Mouse (Mus musculus): Measurements from ENCODE around the gene Snx9. TPM values are rescaled to one million over a fixed set of nuclear protein-coding genes. Genes with fewer than 3 reads are reported as not detected.

The Snx9 gene
- polyA plus RNA-seq, 1 experiment from 2014 or later = 6.1 TPM

DNA sequence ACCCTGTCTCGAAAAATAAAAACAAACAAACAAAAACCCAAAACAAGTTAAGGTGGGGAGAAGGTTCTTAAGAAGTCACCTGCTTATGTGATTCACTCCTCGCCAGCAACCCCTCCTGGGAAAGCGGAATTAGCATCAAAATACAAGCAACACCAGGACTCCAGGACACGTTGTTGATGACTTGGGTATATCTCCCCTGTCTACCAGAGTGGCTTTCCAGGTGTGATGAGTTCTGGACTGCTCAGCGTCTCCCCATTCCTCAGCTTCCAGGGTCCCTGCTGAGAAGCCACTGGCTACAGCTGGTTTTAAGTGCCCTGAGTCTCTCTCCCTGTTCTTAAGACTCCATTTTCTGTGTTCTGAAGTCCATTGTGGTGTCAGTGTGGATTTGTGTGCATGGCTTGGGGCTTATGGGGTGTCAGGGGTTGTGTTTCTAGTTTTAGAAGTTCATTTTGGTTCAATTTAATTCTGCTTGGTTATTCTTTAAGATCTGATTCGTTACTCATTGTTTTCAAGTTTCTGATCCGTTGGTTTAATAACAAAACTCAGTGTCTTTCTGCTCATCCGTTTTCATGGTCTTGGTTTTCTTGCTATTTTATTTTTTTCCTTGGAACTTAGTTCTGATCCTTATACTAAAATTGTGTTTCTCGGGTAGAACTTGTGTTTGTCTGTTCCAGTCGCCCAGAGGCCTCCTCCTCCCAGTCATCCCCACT, 7.7 kb downstream of the Snx9 start:
- H3K27me3 ChIP-seq (replicated peaks; ENCODE audit: control insufficient read depth, insufficient read depth, low read length) = no peaks in the 10 kb centered on the region
- ATAC-seq = no peak
- H3K4me2 ChIP-seq (ENCODE audit: low read length) = peak overlapping the region; percentile 51
- peak overlapping the region; percentile 20 for H3K4me3 ChIP-seq (ENCODE audit: low read length)
- peaks cover 6% of the 10 kb centered on the region; the same call in 1 of the 2 replicates for H3K4me1 ChIP-seq (ENCODE audit: control insufficient read depth, insufficient read depth, low read depth, low read length)
- no peaks in the 10 kb centered on the region for H3K9me3 ChIP-seq (ENCODE audit: control insufficient read depth, low read length)
- peak overlapping the region; percentile 50 for H3K9ac ChIP-seq (ENCODE audit: low read depth, low read length)
- H3K27ac ChIP-seq (ENCODE audit: low read depth, low read length) = peak overlapping the region; percentile 3; the same call in 1 of the 2 replicates
- no peaks in the 10 kb centered on the region for H3K36me3 ChIP-seq (ENCODE audit: control insufficient read depth, insufficient read depth, low read length)
- 69% methylated on average over 10 of the region's 10 CpGs for WGBS

DNA sequence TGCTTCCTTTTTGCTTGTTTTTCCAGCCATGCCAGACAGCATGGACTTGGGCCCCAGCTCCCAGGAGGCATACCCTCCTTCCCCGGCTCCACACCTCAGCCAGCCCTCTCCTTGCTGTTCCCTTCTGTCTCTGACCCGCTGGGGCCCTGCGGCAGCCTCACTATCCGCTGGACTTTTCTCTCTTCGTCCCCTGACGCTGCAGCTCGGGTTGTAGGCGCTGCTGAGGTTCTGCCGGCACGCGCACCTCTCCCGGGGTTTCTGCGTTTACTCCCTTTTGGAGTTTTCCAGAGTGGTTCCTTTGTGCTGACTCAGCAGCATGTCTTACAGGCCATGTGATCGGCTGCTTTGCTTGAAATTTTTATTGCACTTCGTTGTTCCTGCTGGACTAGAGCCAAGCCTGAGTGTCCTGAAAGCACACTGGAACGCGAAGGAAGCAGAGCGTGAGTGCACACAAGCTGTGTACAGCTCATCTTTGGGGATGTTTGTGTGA, 8.3 kb downstream of the Snx9 start:
- peak overlapping the region; percentile 20 for H3K4me3 ChIP-seq (ENCODE audit: low read length)
- WGBS = 11% methylated on average over 18 of the region's 18 CpGs
- no peaks in the 10 kb centered on the region for H3K36me3 ChIP-seq (ENCODE audit: control insufficient read depth, insufficient read depth, low read length)
- H3K27ac ChIP-seq (ENCODE audit: low read depth, low read length) = peak overlapping the region; percentile 3
- H3K4me1 ChIP-seq (ENCODE audit: control insufficient read depth, insufficient read depth, low read depth, low read length) = peaks cover 6% of the 10 kb centered on the region; the same call in 1 of the 2 replicates
- H3K9me3 ChIP-seq (ENCODE audit: control insufficient read depth, low read length) = no peaks in the 10 kb centered on the region
- H3K4me2 ChIP-seq (ENCODE audit: low read length) = peak overlapping the region; percentile 51
- no peaks in the 10 kb centered on the region for H3K27me3 ChIP-seq (replicated peaks; ENCODE audit: control insufficient read depth, insufficient read depth, low read length)
- H3K9ac ChIP-seq (ENCODE audit: low read depth, low read length) = peak overlapping the region; percentile 50
- 0 out of 2 replicates have a peak, but pooled peaks have one; percentile 37 for ATAC-seq

DNA sequence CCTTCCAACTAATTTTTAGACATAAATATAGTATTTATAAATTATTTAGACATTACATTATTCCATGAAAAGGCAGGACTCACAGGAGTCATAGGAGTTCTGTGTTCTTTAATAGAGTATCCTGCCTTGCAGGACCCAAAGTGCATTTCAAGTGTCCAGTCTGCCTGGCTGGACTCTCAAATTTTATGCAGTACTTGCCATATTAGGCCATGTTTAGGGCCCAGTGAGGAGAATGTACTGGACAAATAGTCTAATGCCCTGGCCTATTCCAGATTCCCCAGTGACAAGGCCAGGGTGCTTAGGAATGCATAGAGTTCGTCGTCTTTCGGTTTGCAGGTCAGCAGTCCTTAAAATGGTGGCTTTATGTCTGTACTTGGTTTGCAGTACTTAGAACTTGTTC, 8.9 kb downstream of the Snx9 start:
- Histone ChIP-seq H3K36me3 (ENCODE audit: control insufficient read depth, insufficient read depth, low read length) (no peaks in the 10 kb centered on the region), H3K9ac (ENCODE audit: low read depth, low read length) (no peak overlapping the region), H3K27me3 (replicated peaks; ENCODE audit: control insufficient read depth, insufficient read depth, low read length) (no peaks in the 10 kb centered on the region), H3K9me3 (ENCODE audit: control insufficient read depth, low read length) (no peaks in the 10 kb centered on the region), H3K4me3 (ENCODE audit: low read length) (no peak overlapping the region), H3K27ac (ENCODE audit: low read depth, low read length) (no peak overlapping the region), H3K4me1 (ENCODE audit: control insufficient read depth, insufficient read depth, low read depth, low read length) (peaks cover 6% of the 10 kb centered on the region; the same call in 1 of the 2 replicates), H3K4me2 (ENCODE audit: low read length) (peak overlapping the region; percentile 51; the same call in 1 of the 2 replicates)
- 94% methylated on average over 3 of the region's 3 CpGs for WGBS
- no peak for ATAC-seq

DNA sequence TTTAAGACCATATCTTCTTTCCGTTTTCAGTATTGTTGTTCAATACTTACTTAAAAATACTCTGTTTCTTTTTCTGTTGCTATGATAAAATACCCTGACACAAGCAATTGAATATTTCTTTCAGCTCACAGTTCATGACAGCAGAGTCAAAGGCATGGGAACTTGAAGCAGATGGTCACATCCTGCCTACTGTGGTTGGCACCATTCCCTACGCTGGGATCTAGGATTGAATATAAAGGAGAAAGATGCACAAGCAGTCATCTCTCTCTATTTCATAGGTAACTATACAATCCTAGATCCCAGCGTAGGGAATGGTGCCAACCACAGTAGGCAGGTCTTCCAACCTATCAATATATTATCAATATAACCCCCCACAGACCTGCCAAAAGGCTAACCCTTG, 9.3 kb downstream of the Snx9 start:
- Histone ChIP-seq H3K9me3 (ENCODE audit: control insufficient read depth, low read length) (no peaks in the 10 kb centered on the region), H3K4me1 (ENCODE audit: control insufficient read depth, insufficient read depth, low read depth, low read length) (peaks cover 6% of the 10 kb centered on the region; the same call in 1 of the 2 replicates), H3K27me3 (replicated peaks; ENCODE audit: control insufficient read depth, insufficient read depth, low read length) (no peaks in the 10 kb centered on the region), H3K36me3 (ENCODE audit: control insufficient read depth, insufficient read depth, low read length) (no peaks in the 10 kb centered on the region), H3K9ac (ENCODE audit: low read depth, low read length) (no peak overlapping the region), H3K4me2 (ENCODE audit: low read length) (no peak overlapping the region), H3K4me3 (ENCODE audit: low read length) (no peak overlapping the region), H3K27ac (ENCODE audit: low read depth, low read length) (no peak overlapping the region)
- WGBS = 96% methylated on average over 3 of the region's 3 CpGs
- no peak for ATAC-seq

DNA sequence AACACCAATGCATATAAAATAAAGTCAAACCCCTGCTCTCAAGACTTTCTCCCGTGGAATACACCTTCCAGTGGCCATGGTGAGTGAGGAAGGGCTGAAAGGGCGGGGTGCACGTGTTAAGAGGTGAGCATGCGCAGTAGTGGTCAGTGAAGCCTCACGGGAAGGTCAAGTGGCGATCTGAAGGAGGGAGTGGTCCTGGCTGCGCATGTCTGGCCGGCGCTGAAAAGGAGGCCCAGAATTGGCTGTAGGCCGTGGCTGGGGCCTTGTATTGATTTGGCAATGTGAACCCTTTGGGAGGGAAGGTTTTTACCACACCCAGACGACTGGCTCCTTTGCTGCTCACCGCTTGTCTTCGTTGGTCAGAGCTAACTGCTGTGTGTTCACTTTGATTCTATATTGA, 12.8 kb downstream of the Snx9 start:
- WGBS = 97% methylated on average over 13 of the region's 13 CpGs
- Histone ChIP-seq H3K9me3 (ENCODE audit: control insufficient read depth, low read length) (no peaks in the 10 kb centered on the region), H3K27me3 (replicated peaks; ENCODE audit: control insufficient read depth, insufficient read depth, low read length) (no peaks in the 10 kb centered on the region), H3K27ac (ENCODE audit: low read depth, low read length) (no peak overlapping the region), H3K4me3 (ENCODE audit: low read length) (no peak overlapping the region), H3K4me2 (ENCODE audit: low read length) (no peak overlapping the region), H3K4me1 (ENCODE audit: control insufficient read depth, insufficient read depth, low read depth, low read length) (peaks cover 6% of the 10 kb centered on the region), H3K9ac (ENCODE audit: low read depth, low read length) (no peak overlapping the region), H3K36me3 (ENCODE audit: control insufficient read depth, insufficient read depth, low read length) (no peaks in the 10 kb centered on the region)
- ATAC-seq = no peak

DNA sequence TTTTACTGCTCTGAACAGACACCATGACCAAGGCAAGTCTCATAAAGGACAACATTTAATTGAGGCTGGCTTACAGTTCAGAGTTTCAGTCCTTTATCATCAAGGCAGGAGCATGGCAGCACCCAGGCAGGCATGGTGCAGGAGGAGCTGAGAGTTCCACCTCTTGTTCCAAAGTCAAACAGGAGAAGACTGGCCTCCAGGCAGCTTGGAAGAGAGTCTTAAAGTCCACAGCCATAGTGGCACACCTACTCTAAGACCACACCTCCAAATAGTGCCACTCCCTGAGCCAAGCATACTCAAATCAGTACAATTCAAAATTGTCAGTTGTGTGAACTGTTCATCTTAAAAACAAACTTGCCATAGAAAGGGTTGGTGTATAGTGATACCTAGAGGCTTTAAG, 14.4 kb downstream of the Snx9 start:
- H3K9ac ChIP-seq (ENCODE audit: low read depth, low read length) = no peak overlapping the region
- no peaks in the 10 kb centered on the region for H3K27me3 ChIP-seq (replicated peaks; ENCODE audit: control insufficient read depth, insufficient read depth, low read length)
- H3K9me3 ChIP-seq (ENCODE audit: control insufficient read depth, low read length) = no peaks in the 10 kb centered on the region
- no peak overlapping the region for H3K4me3 ChIP-seq (ENCODE audit: low read length)
- H3K27ac ChIP-seq (ENCODE audit: low read depth, low read length) = no peak overlapping the region
- no peaks in the 10 kb centered on the region; the same call in 1 of the 2 replicates for H3K4me1 ChIP-seq (ENCODE audit: control insufficient read depth, insufficient read depth, low read depth, low read length)
- ATAC-seq = no peak
- no peak overlapping the region for H3K4me2 ChIP-seq (ENCODE audit: low read length)
- H3K36me3 ChIP-seq (ENCODE audit: control insufficient read depth, insufficient read depth, low read length) = no peaks in the 10 kb centered on the region

DNA sequence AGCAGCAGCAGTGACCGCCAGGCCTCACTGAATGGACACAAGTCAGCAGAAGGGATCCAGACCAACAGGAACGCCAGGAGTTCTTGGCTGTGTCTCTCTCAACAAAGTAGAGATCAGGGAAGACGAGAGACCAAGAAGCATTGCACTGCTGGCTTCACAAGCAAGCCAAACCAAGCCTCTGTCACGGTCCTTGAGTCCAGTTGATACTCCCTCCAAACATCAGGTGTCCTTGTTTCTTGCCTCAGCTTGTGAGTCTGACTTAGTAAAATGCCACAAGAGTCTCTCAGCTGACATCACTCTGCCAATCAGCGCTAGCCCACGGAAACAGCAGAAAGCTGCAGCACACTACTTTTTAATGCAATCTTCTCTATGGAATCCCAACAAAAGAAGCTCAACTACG, 15.3 kb downstream of the Snx9 start:
- H3K27ac ChIP-seq (ENCODE audit: low read depth, low read length) = no peak overlapping the region
- H3K4me2 ChIP-seq (ENCODE audit: low read length) = no peak overlapping the region
- H3K4me1 ChIP-seq (ENCODE audit: control insufficient read depth, insufficient read depth, low read depth, low read length) = no peaks in the 10 kb centered on the region; the same call in 1 of the 2 replicates
- H3K9me3 ChIP-seq (ENCODE audit: control insufficient read depth, low read length) = no peaks in the 10 kb centered on the region
- ATAC-seq = no peak
- H3K4me3 ChIP-seq (ENCODE audit: low read length) = no peak overlapping the region
- H3K9ac ChIP-seq (ENCODE audit: low read depth, low read length) = no peak overlapping the region
- H3K27me3 ChIP-seq (replicated peaks; ENCODE audit: control insufficient read depth, insufficient read depth, low read length) = no peaks in the 10 kb centered on the region
- WGBS = 93% methylated on average over 7 of the region's 7 CpGs
- H3K36me3 ChIP-seq (ENCODE audit: control insufficient read depth, insufficient read depth, low read length) = no peaks in the 10 kb centered on the region

DNA sequence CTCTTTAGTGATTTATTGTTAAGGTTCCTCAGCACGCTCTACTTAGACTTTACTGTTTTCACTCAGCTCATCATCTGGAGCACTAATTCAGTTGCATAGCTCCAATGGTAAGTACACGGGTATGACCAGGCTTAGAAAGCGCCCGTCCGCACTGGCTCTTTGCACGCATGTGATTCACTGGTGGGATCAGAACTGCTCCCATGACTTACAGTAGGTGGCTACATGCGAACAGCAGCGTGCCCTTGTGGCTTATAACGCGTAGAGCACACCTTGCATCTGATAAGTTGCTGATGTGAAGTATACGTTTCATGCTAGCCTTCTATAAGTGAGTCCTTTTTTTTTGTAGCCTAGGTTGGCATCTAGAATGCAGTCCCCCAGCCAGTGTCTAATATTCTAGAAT, 16.1 kb downstream of the Snx9 start:
- WGBS = 97% methylated on average over 11 of the region's 11 CpGs
- ATAC-seq = no peak
- Histone ChIP-seq H3K36me3 (ENCODE audit: control insufficient read depth, insufficient read depth, low read length) (no peaks in the 10 kb centered on the region), H3K27ac (ENCODE audit: low read depth, low read length) (no peak overlapping the region), H3K4me2 (ENCODE audit: low read length) (no peak overlapping the region), H3K9me3 (ENCODE audit: control insufficient read depth, low read length) (no peaks in the 10 kb centered on the region), H3K27me3 (replicated peaks; ENCODE audit: control insufficient read depth, insufficient read depth, low read length) (no peaks in the 10 kb centered on the region), H3K4me3 (ENCODE audit: low read length) (no peak overlapping the region), H3K4me1 (ENCODE audit: control insufficient read depth, insufficient read depth, low read depth, low read length) (peaks cover 2% of the 10 kb centered on the region), H3K9ac (ENCODE audit: low read depth, low read length) (no peak overlapping the region)

DNA sequence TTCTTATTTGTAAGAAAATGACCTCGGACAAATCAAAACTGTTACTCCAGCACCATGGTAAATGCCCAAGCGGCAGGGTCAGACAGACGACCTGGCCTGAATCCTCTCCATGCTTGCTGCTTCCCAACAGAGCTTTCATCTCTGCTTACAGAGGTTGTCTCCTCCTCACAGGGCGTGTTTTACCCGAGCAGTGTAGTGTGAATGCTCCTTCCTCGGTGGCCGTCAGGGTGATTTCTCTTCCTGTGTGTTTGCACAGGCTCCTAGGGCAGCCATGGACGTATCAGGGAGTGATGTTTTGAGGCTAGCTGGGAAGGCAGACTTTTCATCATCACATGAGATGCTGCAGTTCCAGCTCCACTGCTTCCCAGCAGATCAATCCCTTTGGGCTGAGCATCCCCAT, 17.1 kb downstream of the Snx9 start:
- WGBS = 60% methylated on average over 8 of the region's 8 CpGs
- Histone ChIP-seq H3K27ac (ENCODE audit: low read depth, low read length) (no peak overlapping the region), H3K36me3 (ENCODE audit: control insufficient read depth, insufficient read depth, low read length) (no peaks in the 10 kb centered on the region), H3K4me2 (ENCODE audit: low read length) (no peak overlapping the region), H3K4me1 (ENCODE audit: control insufficient read depth, insufficient read depth, low read depth, low read length) (peaks cover 4% of the 10 kb centered on the region), H3K9ac (ENCODE audit: low read depth, low read length) (no peak overlapping the region), H3K27me3 (replicated peaks; ENCODE audit: control insufficient read depth, insufficient read depth, low read length) (no peaks in the 10 kb centered on the region), H3K9me3 (ENCODE audit: control insufficient read depth, low read length) (no peaks in the 10 kb centered on the region), H3K4me3 (ENCODE audit: low read length) (no peak overlapping the region)
- ATAC-seq = no peak; the same call in 1 of the 2 replicates

Data from hindbrain, embryonic 16.5 days (tissue).